In the genomic region with DNA sequence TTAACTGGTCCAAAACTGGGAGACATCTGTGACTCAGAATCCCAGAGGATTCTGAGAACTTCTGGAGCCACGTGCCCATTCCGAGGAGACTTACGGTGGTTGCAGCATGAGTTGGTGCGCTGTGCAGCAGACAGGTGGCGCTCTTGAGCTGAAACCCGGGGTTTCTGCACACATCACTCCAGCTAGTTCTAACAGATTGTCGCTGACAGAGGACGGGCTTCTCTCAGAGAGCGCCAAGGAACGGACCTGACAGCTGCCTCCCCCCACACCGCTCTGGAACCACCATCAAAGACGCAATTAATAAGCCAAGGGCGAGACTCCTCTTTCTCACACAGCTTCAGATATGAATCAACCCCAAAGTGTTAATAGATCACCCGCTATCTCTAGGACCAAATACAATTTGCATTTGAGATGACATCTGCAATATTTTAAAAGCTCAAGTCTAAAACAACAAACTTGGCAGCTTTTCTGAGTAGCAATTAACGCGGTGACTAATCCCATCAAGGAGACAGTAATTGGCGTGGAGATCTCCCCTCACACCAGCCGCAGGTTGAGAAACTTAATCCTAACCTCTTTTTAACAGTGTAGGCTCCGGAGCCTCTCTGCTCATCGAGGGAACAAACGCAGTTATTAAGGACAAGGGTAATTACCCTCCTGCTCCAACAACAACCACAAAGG, we compare ENCODE assay signal across 9 mouse cellular contexts.
A peak's percentile ranks its signal among the peaks of the same experiment; 100 is the strongest.
DNase-seq lines count a peak whose midpoint lies in the region; ATAC-seq and TF ChIP-seq lines count a peak whose summit lies in the region.
"Had no signal": no experiment of that assay in that cellular context is flagged by ENCODE, and none has a peak within 500 bp of the region (broad histone marks: within the 10 kb centered on the region; RNA-seq: fewer than 3 reads in every experiment).

No protein-coding gene starts in this region.

- peak overlapping the region; percentile 21; the same call in 1 of the 2 replicates for H3K4me2 ChIP-seq in forebrain, embryonic 14.5 days (ENCODE audit: low read length)
- peak overlapping the region; percentile 38; the same call in 1 of the 2 replicates for H3K4me2 ChIP-seq in hindbrain, embryonic 15.5 days
- H3K4me2 ChIP-seq in midbrain, embryonic 12.5 days (replicated peaks): 0 out of 2 replicates have a peak overlapping the region, but pooled peaks have one; percentile 4
- H3K4me2 ChIP-seq: stomach, embryonic 15.5 days had no signal

- peak; percentile 94 for ATAC-seq in forebrain, embryonic 14.5 days
- peak; percentile 81 for ATAC-seq in hindbrain, embryonic 15.5 days (ENCODE audit: low FRiP score, low read depth)
- ATAC-seq in midbrain, embryonic 12.5 days (ENCODE audit: low FRiP score, low read depth): peak; percentile 81

- no peak overlapping the region for H3K9ac ChIP-seq in forebrain, embryonic 14.5 days (ENCODE audit: low read length)
- H3K9ac ChIP-seq in hindbrain, embryonic 15.5 days: no peak overlapping the region
- H3K9ac ChIP-seq in midbrain, embryonic 12.5 days (replicated peaks): no peak overlapping the region
- H3K9ac ChIP-seq: stomach, embryonic 15.5 days had no signal

- DNase-seq in adrenal gland, adult (ENCODE audit: inconsistent age in 2 of 2, low spot score in 1 of 2): peak; percentile 47 to 73
- DNase-seq in cerebellum, adult 11-12 months: peak; percentile 75
- DNase-seq in forebrain, embryonic 14.5 days (ENCODE audit: low spot score): peak; percentile 92
- DNase-seq in left cerebral cortex, adult 18-20 months (ENCODE audit: low spot score in 2 of 2): peak; percentile 79
- no peak for DNase-seq in spleen, postnatal 14 days (ENCODE audit: low spot score in 2 of 2)

- WGBS in forebrain, embryonic 14.5 days: 3% methylated on average over 21 of the region's 21 CpGs
- WGBS in hindbrain, embryonic 15.5 days: 17% methylated on average over 21 of the region's 21 CpGs
- 12% methylated on average over 21 of the region's 21 CpGs for WGBS in midbrain, embryonic 12.5 days
- 21% methylated on average over 21 of the region's 21 CpGs for WGBS in small intestine, adult 2 months

- no peaks in the 10 kb centered on the region for H3K36me3 ChIP-seq in forebrain, embryonic 14.5 days (ENCODE audit: control insufficient read depth, insufficient read depth, low read length)
- no peaks in the 10 kb centered on the region for H3K36me3 ChIP-seq in hindbrain, embryonic 15.5 days
- H3K36me3 ChIP-seq in midbrain, embryonic 12.5 days: no peaks in the 10 kb centered on the region
- H3K36me3 ChIP-seq in small intestine, adult 2 months (ENCODE audit: control insufficient read depth, insufficient read depth, low read length): no peaks in the 10 kb centered on the region
- H3K36me3 ChIP-seq: stomach, embryonic 15.5 days had no signal

- H3K27me3 ChIP-seq in forebrain, embryonic 14.5 days (replicated peaks; ENCODE audit: control insufficient read depth, insufficient read depth, low read length): no peaks in the 10 kb centered on the region
- no peaks in the 10 kb centered on the region for H3K27me3 ChIP-seq in hindbrain, embryonic 15.5 days
- peaks cover 24% of the 10 kb centered on the region for H3K27me3 ChIP-seq in midbrain, embryonic 12.5 days
- no peaks in the 10 kb centered on the region for H3K27me3 ChIP-seq in small intestine, adult 2 months (ENCODE audit: control insufficient read depth, insufficient read depth, low read length)
- H3K27me3 ChIP-seq: stomach, embryonic 15.5 days had no signal

- peak; percentile 32; the same call in 1 of the 2 replicates for TF ChIP-seq CTCF in small intestine, adult 2 months (IDR thresholded peaks at IDR 0.05; ENCODE audit: extremely low read depth, insufficient read length, insufficient replicate concordance, low read depth, low read length)

- TF ChIP-seq POLR2A in small intestine, adult 2 months (IDR thresholded peaks at IDR 0.05; ENCODE audit: low read depth, low read length): no peak

- H3K9me3 ChIP-seq in forebrain, embryonic 14.5 days (replicated peaks; ENCODE audit: control insufficient read depth, low read length): no peaks in the 10 kb centered on the region
- H3K9me3 ChIP-seq in hindbrain, embryonic 15.5 days: no peaks in the 10 kb centered on the region
- no peaks in the 10 kb centered on the region for H3K9me3 ChIP-seq in midbrain, embryonic 12.5 days
- H3K9me3 ChIP-seq: stomach, embryonic 15.5 days had no signal

- H3K27ac ChIP-seq in forebrain, embryonic 14.5 days (ENCODE audit: low read depth, low read length): no peak overlapping the region
- H3K27ac ChIP-seq in hindbrain, embryonic 15.5 days (replicated peaks): peak overlapping the region; percentile 55
- 0 out of 2 replicates have a peak overlapping the region, but pooled peaks have one; percentile 7 for H3K27ac ChIP-seq in midbrain, embryonic 12.5 days (replicated peaks)
- no peak overlapping the region for H3K27ac ChIP-seq in small intestine, adult 2 months (ENCODE audit: insufficient read depth, low read depth, low read length)
- H3K27ac ChIP-seq: stomach, embryonic 15.5 days had no signal

- peaks cover 10% of the 10 kb centered on the region; the same call in 1 of the 2 replicates for H3K4me1 ChIP-seq in forebrain, embryonic 14.5 days (ENCODE audit: control insufficient read depth, insufficient read depth, low read length)
- peaks cover 12% of the 10 kb centered on the region for H3K4me1 ChIP-seq in hindbrain, embryonic 15.5 days (replicated peaks)
- peaks cover 6% of the 10 kb centered on the region for H3K4me1 ChIP-seq in midbrain, embryonic 12.5 days
- H3K4me1 ChIP-seq in small intestine, adult 2 months (ENCODE audit: control insufficient read depth, insufficient read depth, insufficient read length, low read length): no peaks in the 10 kb centered on the region
- H3K4me1 ChIP-seq: stomach, embryonic 15.5 days had no signal

- H3K4me3 ChIP-seq in forebrain, embryonic 14.5 days (ENCODE audit: low read depth, low read length): no peak overlapping the region
- no peak overlapping the region for H3K4me3 ChIP-seq in hindbrain, embryonic 15.5 days
- H3K4me3 ChIP-seq in midbrain, embryonic 12.5 days: no peak overlapping the region
- no peak overlapping the region for H3K4me3 ChIP-seq in small intestine, adult 2 months (ENCODE audit: low read depth, low read length)
- H3K4me3 ChIP-seq: stomach, embryonic 15.5 days had no signal

Comparison
In these comparisons a context has a peak if more than half of its experiments do, and no peak if none do; other contexts are left out.
1. DNase-seq: peak in adrenal gland, adult (2 of 2), cerebellum, adult 11-12 months (single experiment), forebrain, embryonic 14.5 days (single experiment) and left cerebral cortex, adult 18-20 months (2 of 2); none in spleen, postnatal 14 days (0 of 2).
2. H3K27ac ChIP-seq: peak in hindbrain, embryonic 15.5 days (single experiment) and midbrain, embryonic 12.5 days (single experiment); none in forebrain, embryonic 14.5 days (single experiment) and small intestine, adult 2 months (single experiment).
3. Peak in every context shown above with its lines, with median percentiles within 50 percentile points of each other: ATAC-seq and H3K4me2 ChIP-seq.